Mouse (Mus musculus): Measurements from ENCODE around the gene Cdk5rap3.

- no peak for TF ChIP-seq CTCF (conservative IDR thresholded peaks at IDR 0.05; ENCODE audit: low read length)
- TF ChIP-seq POU5F1 (IDR thresholded peaks at IDR 0.05; ENCODE audit: borderline replicate concordance, low read length), result no peak
- no peak for TF ChIP-seq NANOG (IDR thresholded peaks at IDR 0.05; ENCODE audit: borderline replicate concordance, low read length)
Observed at GRCm38 (mm10) chr11:96885901-96886340, 30.4 kb downstream of the Cdk5rap3 start.
